Mouse (Mus musculus) lung, postnatal 36 days (tissue): ENCODE results near the gene Supt6.

ENCODE experiments used
- DNase-seq: peaks from one replicate; pipeline ENCODE4 v3.0.0; 2022; ENCODE audit warnings: mixed read lengths

Gene Supt6

GRCm38 (mm10) chr11:78182450-78182849, 63.3 kb downstream of the Supt6 start:
- DNase-seq = no peak

- no peak for DNase-seq
Measured at GRCm38 (mm10) chr11:78181830-78182357, 63.9 kb downstream of the Supt6 start.

- DNase-seq = no peak
Measured at GRCm38 (mm10) chr11:78180081-78180761, 65.6 kb downstream of the Supt6 start.

- no peak for DNase-seq
Measured at GRCm38 (mm10) chr11:78179438-78179999, 66.3 kb downstream of the Supt6 start.

- DNase-seq = peak; percentile 81
Measured at GRCm38 (mm10) chr11:78178859-78179437, 66.8 kb downstream of the Supt6 start.

GRCm38 (mm10) chr11:78177903-78178858, 67.6 kb downstream of the Supt6 start:
- peak; percentile 98 for DNase-seq

GRCm38 (mm10) chr11:78177437-78177836, 68.3 kb downstream of the Supt6 start:
- DNase-seq = peak; percentile 78

- DNase-seq = peak; percentile 27
Measured at GRCm38 (mm10) chr11:78176905-78177331, 68.9 kb downstream of the Supt6 start.

GRCm38 (mm10) chr11:78176402-78176862, 69.4 kb downstream of the Supt6 start, which contains the start of the genes Nek8 and Tlcd1:
TSS of gene Nek8 (minus strand) at chr11:78176675.
TSS of gene Tlcd1 (plus strand) at chr11:78176711.
- peak; percentile 98 for DNase-seq

GRCm38 (mm10) chr11:78175771-78176401, 69.9 kb downstream of the Supt6 start:
- peak; percentile 27 for DNase-seq

- DNase-seq = no peak
Measured at GRCm38 (mm10) chr11:78174506-78174905, 71.3 kb downstream of the Supt6 start.

GRCm38 (mm10) chr11:78172748-78173383, 72.9 kb downstream of the Supt6 start:
- DNase-seq = peak; percentile 73

GRCm38 (mm10) chr11:78172034-78172747, 73.6 kb downstream of the Supt6 start:
- no peak for DNase-seq

- DNase-seq = no peak
Measured at GRCm38 (mm10) chr11:78171328-78171727, 74.5 kb downstream of the Supt6 start.

GRCm38 (mm10) chr11:78170306-78170705, 75.5 kb downstream of the Supt6 start:
- no peak for DNase-seq

- DNase-seq = peak; percentile 57
Measured at GRCm38 (mm10) chr11:78168541-78169468, 77.0 kb downstream of the Supt6 start.

GRCm38 (mm10) chr11:78167257-78167959, 78.4 kb downstream of the Supt6 start:
- DNase-seq = no peak

GRCm38 (mm10) chr11:78166640-78167039, 79.1 kb downstream of the Supt6 start:
- DNase-seq = no peak

- DNase-seq = no peak
Measured at GRCm38 (mm10) chr11:78166161-78166560, 79.6 kb downstream of the Supt6 start.
